ENCODE assay signal across 22 mouse cellular contexts in genomic region chr16:83351069-83351468, GRCm38 (mm10).
DNase-seq lines count a peak whose midpoint lies in the region; ATAC-seq and TF ChIP-seq lines count a peak whose summit lies in the region.
"Had no signal": no experiment of that assay in that cellular context is flagged by ENCODE, and none has a peak within 500 bp of the region (broad histone marks: within the 10 kb centered on the region; RNA-seq: fewer than 3 reads in every experiment).

No protein-coding gene starts in this region.

- DNase-seq in frontal cortex, adult 2 months (ENCODE audit: extremely low spot score in 1 of 2, low spot score in 1 of 2) = peak; percentile 1 to 28
- DNase-seq in frontal cortex, postnatal 36 days (ENCODE audit: low spot score in 2 of 2) = no peak
- DNase-seq in lung, postnatal 10 days = no peak
- DNase-seq in brain, embryonic 14.5 days (ENCODE audit: low read depth) = peak; percentile 5
- DNase-seq in kidney, adult 2 months = no peak
- DNase-seq: adrenal gland, adult 2 months; adrenal gland, postnatal 25 days; cerebellum, adult 11 months; cerebellum, adult 8-10 months; cerebellum, postnatal 36 days; gastrocnemius, postnatal 10 days; heart, adult 18-20 months; heart, postnatal 4 days had no signal

- H3K36me3 ChIP-seq in lung, embryonic 16.5 days (ENCODE audit: control insufficient read depth, insufficient read depth, low read length) = no peaks in the 10 kb centered on the region
- H3K36me3 ChIP-seq in kidney, adult 2 months (ENCODE audit: control insufficient read depth, insufficient read depth, low read length) = no peaks in the 10 kb centered on the region
- H3K36me3 ChIP-seq: embryonic facial prominence, embryonic 15.5 days; forebrain, embryonic 10.5 days; forebrain, embryonic 15.5 days; heart, embryonic 10.5 days; hindbrain, embryonic 12.5 days had no signal

- H3K27ac ChIP-seq in lung, embryonic 16.5 days (ENCODE audit: low read length) = no peak overlapping the region
- no peak overlapping the region for H3K27ac ChIP-seq in kidney, adult 2 months (ENCODE audit: insufficient read depth, low read depth, low read length)
- H3K27ac ChIP-seq: embryonic facial prominence, embryonic 15.5 days; forebrain, embryonic 10.5 days; forebrain, embryonic 15.5 days; heart, embryonic 10.5 days; hindbrain, embryonic 12.5 days had no signal

- no peak overlapping the region for H3K4me2 ChIP-seq in lung, embryonic 16.5 days (ENCODE audit: low read depth, low read length)
- H3K4me2 ChIP-seq: embryonic facial prominence, embryonic 15.5 days; forebrain, embryonic 15.5 days; hindbrain, embryonic 12.5 days had no signal

- no peaks in the 10 kb centered on the region for H3K27me3 ChIP-seq in lung, embryonic 16.5 days (ENCODE audit: control insufficient read depth, insufficient read depth, low read depth, low read length)
- no peaks in the 10 kb centered on the region for H3K27me3 ChIP-seq in kidney, adult 2 months (replicated peaks; ENCODE audit: control insufficient read depth, insufficient read depth, low read length)
- H3K27me3 ChIP-seq: embryonic facial prominence, embryonic 15.5 days; forebrain, embryonic 15.5 days; hindbrain, embryonic 12.5 days had no signal

- no peak overlapping the region for H3K9ac ChIP-seq in lung, embryonic 16.5 days (ENCODE audit: low read length)
- H3K9ac ChIP-seq: embryonic facial prominence, embryonic 15.5 days; forebrain, embryonic 15.5 days; hindbrain, embryonic 12.5 days had no signal

- TF ChIP-seq POLR2A in brain, embryonic 14.5 days (IDR thresholded peaks at IDR 0.05; ENCODE audit: borderline replicate concordance, extremely low read depth, insufficient read depth, insufficient read length, poor library complexity, severe bottlenecking) = no peak
- no peak for TF ChIP-seq POLR2A in kidney, adult 2 months (IDR thresholded peaks at IDR 0.05; ENCODE audit: low read depth, low read length)

- H3K4me3 ChIP-seq in lung, embryonic 16.5 days (ENCODE audit: low read length) = no peak overlapping the region
- no peak overlapping the region for H3K4me3 ChIP-seq in kidney, adult 2 months (ENCODE audit: insufficient read depth, low read depth, low read length)
- H3K4me3 ChIP-seq: embryonic facial prominence, embryonic 15.5 days; erythroblast, embryonic 14.5 days; forebrain, embryonic 10.5 days; forebrain, embryonic 15.5 days; heart, embryonic 10.5 days; hindbrain, embryonic 12.5 days had no signal

- H3K9me3 ChIP-seq in lung, embryonic 16.5 days (ENCODE audit: control insufficient read depth, low read length) = no peaks in the 10 kb centered on the region
- H3K9me3 ChIP-seq: embryonic facial prominence, embryonic 15.5 days; forebrain, embryonic 10.5 days; forebrain, embryonic 15.5 days; heart, embryonic 10.5 days; hindbrain, embryonic 12.5 days had no signal

- peak; percentile 64 for ATAC-seq in lung, embryonic 16.5 days (ENCODE audit: low read depth)
- ATAC-seq: forebrain, embryonic 15.5 days; hindbrain, embryonic 16.5 days; inflammation-experienced regulatory T-cells, adult 6 months had no signal

- no peaks in the 10 kb centered on the region for H3K4me1 ChIP-seq in lung, embryonic 16.5 days (replicated peaks; ENCODE audit: control insufficient read depth, insufficient read depth, low read length)
- no peaks in the 10 kb centered on the region for H3K4me1 ChIP-seq in kidney, adult 2 months (ENCODE audit: control insufficient read depth, insufficient read depth, low read length)
- H3K4me1 ChIP-seq: embryonic facial prominence, embryonic 15.5 days; forebrain, embryonic 10.5 days; forebrain, embryonic 15.5 days; heart, embryonic 10.5 days; hindbrain, embryonic 12.5 days had no signal

- no peak for TF ChIP-seq CTCF in brain, embryonic 14.5 days (IDR thresholded peaks at IDR 0.05; ENCODE audit: borderline replicate concordance, extremely low read depth, insufficient read depth, insufficient read length)
- no peak for TF ChIP-seq CTCF in kidney, adult 2 months (conservative IDR thresholded peaks at IDR 0.05; ENCODE audit: insufficient read depth, insufficient read length, low read depth, low read length)

Comparison
In these comparisons a context has a peak if more than half of its experiments do, and no peak if none do; other contexts are left out.
1. DNase-seq: peak in frontal cortex, adult 2 months (2 of 2) and brain, embryonic 14.5 days (single experiment); none in frontal cortex, postnatal 36 days (0 of 2), lung, postnatal 10 days (single experiment) and kidney, adult 2 months (single experiment).